Mouse (Mus musculus) heart, adult 18-20 months (tissue): Measurements from ENCODE around the gene Atcay. TPM values are rescaled to one million over a fixed set of nuclear protein-coding genes. Genes with fewer than 3 reads are reported as not detected.
"Not testable (repeated sequence)": the region's sequence is repeated elsewhere in the genome, so short reads cannot be mapped to it uniquely, and the experiment has no call there.

ENCODE experiments used
- DNase-seq, 2 experiments: peaks; one replicate each; pipeline ENCODE4 v3.0.0; 2021 to 2022; ENCODE audit warnings: mixed read lengths in 1 of 2
- total RNA-seq, 2 experiments: library from RNA; stranded (reverse); gene quantifications; 2 replicates each; pipeline ENCODE4 v1.2.3; 2021

Atcay gene
- total RNA-seq, 2 experiments from 2014 or later, result not detected

DNA sequence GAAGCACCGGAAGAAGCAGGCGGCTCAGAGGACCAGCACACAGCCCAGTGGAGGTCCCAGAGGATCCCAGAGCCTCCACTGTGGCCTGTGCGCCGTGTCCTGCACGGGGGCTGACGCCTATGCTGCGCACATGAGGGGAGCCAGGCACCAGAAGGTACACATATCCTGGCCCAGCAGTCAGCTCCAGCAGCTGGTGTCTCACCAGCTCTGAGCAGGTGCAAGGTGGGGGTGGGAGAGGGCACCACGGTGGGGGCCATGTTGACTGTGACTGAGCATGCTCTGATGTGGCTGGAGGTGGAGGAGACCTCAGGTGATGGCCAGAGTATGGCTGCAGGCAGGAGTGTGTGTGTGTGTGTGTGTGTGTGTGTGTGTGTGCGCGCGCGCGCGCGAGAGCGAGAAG, 11.4 kb upstream of the Atcay start:
- no peak for DNase-seq

DNA sequence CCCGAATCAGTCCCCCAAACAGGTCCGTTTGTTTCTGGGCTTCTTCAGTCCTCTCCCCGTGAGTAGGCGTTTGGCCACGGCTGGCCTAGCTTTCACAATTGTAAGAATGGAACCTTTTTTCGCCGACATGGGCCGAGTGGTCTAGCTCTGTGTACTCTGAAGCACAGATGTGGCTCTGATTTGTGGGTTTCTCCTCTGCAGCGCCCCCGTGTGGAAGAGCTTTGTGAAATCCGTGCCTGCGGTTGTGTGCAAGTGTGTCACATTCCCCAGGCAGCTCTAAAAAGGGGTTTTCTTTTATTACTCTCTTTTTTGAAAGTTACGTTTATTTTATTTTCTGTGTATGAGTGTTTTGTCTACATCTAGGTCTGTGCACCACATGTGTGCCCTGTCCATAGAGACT, 10.2 kb upstream of the Atcay start:
- DNase-seq, result peak in 1 of 2 experiments; percentile 55

DNA sequence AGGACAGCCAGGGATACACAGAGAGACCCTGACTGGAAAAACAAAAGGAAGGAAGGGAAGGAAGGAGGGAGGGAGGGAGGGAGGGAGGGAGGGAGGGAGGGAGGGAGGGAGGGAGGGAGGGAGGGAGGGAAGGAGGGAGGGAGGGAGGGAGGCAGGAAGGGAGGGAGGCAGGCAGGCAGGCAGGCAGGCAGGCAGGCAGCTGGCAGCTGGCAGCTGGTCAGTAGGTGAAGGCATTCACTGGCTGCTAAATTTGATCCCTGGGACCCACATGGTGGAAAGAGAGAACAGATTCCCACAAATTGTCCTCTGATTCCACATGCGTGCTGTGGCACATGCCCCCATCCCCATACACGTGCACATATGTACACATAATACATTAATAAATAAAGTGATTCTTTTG, 8.0 kb upstream of the Atcay start:
- no peak for DNase-seq

DNA sequence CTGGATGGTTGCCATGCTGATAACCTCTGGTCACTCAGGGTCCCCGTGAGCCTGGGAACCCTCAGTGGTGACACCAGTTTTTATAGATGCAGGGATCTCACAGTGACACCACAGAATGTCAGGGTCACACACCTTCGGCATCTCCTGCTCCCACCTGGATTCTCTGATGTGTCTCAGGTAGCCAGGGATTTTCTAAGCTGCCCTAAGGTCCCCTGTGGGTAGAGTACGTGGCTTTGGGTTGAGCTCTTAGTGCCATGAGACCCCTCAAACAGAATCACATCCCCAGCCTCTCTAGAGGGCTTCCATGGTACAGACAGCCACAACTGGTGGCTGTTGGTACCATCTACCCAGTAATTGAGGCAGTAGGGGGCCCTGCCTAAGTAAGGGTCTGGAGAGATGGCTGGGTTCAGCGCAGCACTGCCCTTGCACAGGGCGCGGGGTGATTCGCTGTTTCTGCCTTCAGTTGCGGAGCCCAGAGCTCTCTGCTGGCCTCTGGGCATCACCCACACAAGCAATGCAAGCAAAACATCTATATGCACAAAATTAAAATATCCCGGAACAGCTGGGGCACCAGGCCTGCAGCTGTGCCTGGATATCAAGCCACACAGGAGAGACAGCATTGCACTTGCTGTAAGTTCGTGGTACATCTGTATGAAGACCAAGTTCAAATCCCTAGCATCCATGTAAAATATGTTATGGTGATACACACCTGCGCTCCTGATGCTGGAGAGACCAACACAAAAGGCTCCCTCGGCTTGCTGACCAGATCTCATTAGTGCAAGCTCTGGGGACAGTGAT, 6.0 kb upstream of the Atcay start:
- DNase-seq, result no peak

DNA sequence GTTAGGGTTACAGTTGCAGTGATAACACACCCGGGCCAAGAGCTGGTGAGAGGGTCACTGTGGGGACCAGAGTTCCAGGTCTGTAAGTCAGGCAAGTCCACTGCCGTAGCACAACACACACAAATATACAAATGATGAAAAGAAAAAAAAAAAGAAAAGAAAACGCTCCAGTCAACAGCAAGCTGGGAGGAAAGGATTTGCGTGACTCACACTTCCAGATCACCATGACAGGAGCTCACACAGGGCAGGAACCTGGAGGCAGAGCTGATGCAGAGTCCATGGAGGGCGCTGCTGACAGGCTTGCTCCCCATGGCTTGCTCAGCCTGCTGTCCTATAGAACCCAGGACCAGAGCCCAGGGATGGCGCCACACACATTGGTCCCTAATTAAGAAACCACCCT, 3.6 kb upstream of the Atcay start:
- no peak for DNase-seq

DNA sequence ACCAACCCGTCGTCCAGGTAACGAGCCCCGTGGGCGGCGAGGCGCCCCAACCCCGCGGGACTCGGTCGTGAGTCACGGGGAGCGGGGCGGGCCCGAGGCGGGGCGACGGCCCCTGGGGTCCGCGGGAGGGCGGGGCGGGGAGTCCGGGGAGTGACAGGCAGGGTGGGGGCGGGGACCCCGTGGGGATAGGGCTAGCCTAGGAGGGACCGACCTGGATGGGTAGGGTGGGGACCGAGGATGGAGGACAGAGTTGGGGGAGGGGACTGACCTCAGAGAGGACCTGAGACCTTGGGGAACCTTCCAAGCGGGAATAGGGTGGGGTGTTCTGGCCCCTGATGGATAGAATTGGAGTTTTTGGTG, 2.6 kb upstream of the Atcay start:
- peak in 1 of 2 experiments; percentile 17 for DNase-seq

DNA sequence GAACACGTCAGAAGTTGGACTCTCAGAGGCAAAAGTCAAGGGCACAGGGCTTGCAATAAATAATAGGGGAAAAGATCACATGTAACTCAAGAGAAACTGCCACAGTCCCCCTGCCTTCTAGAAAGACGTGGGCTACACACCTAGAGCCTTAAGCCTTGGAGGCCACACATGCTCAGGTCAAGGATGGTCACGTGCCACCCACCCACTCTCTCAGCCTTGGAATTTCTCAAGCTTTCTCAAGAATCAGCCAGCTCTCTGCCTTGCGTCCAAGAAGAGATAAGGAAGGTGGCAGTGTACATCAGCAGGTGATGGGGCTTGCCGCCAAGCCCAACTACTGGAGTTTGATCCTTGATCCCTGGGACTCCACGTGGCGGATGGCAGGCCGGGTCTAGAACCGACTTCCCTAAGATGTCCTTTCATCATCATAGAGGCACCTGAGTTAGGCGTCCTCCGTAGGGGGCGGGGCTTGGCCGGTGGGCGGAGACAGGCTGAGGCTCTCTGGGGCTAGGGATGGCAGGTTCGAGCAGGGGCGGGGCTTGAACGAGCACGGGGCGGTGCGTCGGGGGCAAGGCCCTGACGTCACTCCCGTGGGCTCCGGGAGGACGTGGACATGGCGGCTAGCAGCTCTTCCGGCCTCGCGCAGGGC, 2.1 kb upstream of the Atcay start, which contains the start of gene Zfr2:
Gene Zfr2, plus strand, starts transcription at position 576 of the 646 bp plus-strand sequence.
- DNase-seq, result peak; percentile 84 to 86

DNA sequence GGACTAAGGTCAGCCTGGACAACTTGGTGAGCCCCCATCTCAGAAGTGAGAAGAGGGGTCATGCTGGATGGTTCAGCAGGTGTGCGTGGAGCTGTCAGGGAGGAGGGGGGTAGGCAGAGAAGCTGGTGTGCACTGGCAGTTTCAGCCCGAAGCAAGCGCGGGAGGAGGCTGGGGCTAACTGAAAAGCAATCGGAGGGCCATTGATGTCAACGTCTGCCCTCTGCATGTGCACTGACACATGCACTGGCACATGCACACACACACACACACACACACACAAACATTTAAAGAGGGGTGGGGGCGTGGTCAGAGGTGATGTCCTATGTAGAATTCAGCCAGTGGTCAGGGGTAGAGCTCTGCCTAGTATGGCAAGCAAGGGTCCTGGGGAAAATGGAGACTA, 803 bp upstream of the Atcay start:
- DNase-seq, result no peak

DNA sequence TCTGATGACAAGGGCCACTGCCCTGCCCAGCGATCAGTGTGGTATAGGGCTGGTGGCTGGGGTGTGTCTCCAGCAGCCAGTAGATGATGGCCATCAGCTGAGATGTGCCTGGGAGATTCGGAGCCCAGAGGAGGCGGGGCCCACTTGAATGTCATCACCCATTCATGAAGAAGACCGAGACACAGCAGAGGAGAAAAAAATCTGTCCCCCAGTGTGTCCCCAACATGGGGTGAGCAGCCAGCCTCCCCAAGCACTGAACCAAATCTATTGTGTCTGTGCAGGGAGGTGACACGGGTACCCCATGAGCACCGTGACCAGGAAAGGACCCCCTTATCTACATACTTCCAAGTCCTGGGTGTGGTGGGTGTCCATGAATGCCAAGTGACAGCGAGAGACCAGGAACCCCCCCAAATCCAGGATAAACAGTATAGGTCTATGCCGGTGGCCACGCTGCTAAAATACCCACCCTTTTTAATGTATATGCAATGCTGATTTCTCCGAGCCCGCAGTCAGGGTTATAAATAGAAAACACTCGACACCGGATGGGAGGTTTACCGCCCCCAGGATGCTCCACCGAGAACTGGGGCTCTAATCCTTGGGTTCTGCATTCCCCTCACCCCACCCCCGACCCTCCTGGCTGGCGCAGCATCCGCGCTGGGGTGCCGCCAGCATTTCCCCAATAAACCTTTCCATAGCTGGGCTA, 747 bp downstream of the Atcay start:
- DNase-seq, result no peak

DNA sequence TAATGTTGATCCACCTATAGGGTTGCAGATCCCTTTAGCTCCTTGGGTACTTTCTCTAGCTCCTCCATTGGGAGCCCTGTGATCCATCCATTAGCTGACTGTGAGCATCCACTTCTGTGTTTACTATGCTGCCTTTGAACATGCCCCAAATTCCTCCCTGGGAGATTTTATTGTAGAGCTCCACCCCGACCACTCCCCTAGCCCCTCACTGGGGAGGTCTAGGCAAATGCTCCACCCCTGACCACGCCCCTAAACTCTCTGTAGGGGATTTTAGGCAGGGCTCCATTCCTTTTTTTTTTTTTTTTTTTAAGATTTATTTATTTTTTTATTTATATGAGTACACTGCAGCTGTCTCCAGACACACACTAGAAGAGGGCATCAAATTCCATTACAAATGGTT, 6.9 kb downstream of the Atcay start:
- DNase-seq, result not testable (repeated sequence)

DNA sequence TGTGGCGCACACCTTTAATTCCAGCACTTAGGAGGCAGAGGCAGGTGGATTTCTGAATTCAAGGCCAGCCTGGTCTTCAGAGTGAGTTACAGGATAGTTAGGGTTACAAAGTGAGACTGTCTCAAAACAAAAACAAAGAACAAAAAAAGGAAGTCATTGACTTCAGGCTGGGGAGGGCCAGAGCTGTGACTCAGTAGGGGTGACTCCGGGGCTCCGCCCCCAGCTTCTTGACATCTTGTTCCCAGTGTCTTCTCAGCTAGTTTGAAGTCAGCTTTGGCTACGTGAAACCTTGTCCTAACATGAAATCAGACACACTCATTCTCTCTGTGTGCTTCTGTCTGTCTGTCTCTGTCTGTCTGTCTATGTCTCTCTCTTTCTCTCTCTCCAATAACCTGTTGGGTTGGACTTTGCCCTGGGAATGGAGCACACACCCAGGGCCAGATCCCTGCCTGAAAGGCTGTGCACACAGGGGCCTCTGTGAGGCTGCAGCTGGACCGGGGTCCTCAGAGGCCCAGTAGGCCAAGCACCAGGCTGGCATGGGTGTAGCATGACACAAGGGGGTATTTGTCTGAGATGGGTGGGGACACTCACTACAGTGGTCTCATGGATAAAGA, 9.1 kb downstream of the Atcay start:
- DNase-seq, result no peak

DNA sequence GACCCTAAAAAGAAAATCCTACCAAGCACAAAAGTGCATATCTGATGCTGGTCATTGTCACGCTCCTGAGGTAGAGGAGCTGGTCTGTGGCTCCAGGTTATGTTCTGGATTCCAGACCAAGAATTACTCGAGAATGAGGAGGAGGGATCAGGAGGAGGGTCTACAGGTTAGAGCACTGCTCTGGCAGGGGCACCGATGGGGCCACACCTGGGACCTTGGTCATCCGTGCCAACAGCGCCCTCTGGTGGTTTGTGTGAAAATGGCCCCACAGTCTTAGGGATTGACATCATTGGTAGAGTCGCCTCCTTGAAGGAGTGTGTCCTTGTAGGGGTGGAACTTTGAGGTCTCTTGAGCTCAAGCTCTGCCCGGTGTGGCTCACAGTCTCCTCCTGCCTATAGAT, 12.7 kb downstream of the Atcay start:
- DNase-seq, result peak; percentile 61 to 87

DNA sequence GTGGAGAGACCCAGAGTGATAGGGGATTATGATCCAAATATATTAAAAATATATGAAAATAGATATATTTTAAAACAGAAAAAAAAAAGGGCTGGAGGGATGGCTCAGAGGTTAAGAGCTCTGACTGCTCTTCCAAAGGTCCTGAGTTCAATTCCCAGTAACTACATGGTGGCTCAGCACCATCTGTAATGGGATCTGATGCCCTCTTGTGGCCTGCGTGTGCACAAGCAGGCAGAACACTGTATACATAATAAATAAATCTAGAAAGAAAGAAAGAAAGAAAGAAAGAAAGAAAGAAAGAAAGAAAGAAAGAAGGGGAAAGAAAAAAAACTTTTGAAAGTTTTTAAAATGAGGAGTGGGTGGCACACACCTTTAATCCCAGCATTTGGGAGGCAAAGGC, 13.4 kb downstream of the Atcay start:
- peak in 1 of 2 experiments; percentile 57 for DNase-seq

DNA sequence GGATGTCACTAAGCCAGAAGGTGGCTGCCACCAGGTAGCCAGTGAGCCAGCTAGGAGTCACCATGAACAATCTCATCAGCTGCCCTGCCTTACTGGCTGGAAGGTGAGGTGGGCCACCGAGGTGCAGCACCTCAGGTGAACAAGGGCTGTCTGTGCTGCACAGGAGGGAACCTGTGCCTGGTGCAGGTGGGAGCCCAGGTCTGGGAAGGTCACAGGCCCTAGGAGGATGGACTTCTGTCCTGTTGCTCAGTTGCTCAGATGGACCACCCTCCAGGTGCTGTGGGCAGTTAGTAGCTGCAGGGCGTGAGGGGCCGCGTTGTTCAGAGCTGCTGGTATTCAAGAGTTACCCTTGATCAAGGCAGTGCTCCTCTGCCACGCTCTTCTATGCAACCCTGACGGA, 13.8 kb downstream of the Atcay start:
- no peak for DNase-seq

DNA sequence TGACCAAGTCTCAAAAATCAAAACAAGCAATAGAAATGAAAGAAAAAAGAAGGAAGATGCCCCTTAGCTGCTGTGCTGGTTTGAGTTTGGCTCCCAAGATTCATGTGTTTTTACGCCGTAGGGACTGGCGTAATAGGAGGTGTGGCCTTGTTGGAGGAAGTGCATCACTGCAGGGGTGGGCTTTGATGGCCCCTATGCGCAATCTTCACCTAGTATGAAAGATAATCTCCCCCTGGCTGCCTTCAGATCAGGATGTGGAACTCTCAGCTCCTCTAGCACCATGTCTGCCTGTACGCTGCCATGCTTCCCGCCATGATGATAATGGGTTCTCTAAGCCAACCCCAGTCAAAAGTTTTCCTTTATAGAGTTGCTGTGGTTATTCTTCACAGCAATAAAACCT, 14.4 kb downstream of the Atcay start:
- DNase-seq, result no peak

DNA sequence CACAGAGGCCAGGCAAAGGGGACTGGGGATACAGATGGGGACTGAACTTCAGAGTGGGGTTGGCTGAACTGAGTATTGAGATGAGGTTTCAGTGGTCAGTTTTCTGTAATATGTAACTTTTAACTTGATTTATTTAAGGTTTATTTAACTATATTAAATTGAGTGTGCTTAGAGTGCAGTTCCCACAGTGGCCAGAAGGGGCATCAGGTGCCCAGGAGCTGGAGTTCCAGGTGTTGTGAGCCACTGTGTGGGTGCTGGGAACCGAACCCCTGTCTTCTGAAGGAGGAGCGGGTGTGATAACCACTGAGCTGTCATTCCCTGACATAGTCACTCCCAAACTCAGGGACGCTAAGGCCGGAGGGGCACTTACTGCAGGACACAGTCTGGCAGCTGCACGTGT, 20.5 kb downstream of the Atcay start:
- DNase-seq, result no peak

DNA sequence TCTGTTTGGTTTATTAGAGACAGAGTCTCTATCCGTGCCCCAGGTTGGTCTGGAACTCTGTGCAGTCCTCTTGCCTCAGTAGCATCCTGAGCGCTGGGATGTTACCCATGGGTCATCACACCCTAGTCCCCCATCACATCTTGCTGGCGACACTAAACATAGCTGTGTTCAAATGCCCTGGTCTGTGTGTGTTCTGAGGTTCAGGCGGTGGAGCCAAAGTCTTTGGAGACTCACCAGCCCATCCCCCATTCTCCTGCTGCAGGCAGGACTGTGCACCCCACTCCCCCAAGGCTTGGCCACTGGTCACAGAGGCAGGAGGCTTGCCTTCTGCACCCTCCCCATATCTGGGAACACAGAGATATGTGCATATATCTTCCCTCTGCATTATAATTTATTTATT, 26.5 kb downstream of the Atcay start:
- DNase-seq, result no peak

DNA sequence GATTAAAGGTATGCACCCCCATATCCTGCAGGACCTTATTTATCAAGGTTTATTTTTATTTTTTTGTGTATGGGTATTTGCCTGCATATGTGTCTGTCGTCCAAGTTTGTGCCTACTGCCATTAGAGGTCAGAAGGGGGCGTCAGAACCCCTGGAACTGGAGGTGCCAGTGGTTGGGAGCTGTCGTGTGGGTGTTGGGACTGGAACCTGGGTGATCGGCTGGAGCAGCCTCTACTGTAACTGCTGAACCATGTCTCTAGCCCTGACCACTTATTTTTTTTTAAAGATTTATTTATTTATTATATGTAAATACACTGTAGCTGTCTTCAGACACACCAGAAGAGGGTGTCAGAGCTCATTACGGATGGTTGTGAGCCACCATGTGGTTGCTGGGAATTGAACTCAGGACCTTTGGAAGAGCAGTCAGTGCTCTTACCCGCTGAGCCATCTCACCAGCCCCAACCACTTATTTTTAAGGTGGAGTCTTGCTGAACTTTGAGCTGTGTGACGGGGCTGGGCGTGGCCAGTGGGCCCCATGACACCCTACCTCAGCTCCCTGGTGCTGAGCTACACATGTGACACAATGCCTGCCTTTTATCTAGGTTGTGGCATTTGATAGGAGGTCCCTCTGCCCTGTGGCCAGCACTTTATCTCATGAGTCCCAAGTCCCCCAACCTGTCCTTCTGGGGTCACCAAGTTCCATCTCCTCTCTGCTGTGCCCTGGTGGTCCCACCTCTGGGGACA, 27.5 kb downstream of the Atcay start:
- DNase-seq, result peak in 1 of 2 experiments; percentile 43

DNA sequence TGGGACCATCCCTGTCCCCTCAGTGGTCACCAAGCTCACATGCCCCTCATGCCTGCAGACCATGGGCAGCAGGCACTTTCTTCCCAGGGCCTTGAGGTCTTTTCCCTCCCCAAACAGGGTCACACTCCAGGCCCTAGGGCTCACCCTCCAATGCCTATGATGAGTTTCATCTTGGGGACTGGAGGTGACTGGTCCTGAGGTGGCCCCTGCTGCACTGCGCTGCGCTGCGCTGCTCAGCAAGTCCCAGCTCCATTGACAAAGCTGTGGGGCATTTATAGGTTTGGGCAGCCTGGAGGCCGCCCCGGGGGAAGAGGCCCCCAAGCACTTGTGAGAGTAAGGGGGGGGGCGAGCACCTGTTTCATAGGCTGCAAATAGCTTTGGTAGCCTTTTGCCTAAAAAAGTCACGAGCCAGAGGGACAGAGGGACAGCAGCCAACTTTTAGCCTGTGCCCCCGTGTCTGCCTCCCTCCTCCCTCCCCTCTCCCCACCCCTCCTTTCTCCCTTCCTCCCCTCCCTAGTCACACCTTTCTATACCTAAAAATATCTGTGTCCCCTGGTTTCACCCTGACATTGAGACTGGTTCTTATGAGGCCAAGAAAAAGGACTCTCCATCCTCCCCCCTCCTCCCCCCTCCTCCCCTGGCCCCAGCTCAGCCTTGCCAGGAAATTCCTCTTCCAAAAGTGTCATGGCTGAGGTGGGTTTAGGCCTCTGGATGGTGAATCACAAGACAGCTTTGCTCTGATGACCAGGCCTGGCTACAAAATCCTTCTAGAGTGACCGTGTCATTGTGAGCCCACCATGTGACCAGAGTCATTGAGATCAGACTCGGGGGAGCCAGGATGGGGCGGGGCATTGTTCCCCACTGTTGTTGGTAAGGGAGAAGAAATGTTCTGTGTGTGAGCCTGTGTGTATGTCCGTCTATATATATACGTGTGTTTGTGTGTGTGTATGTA, 28.6 kb downstream of the Atcay start, which contains the start of gene Nmrk2:
Gene Nmrk2, minus strand, starts transcription at position 245 of the 952 bp plus-strand sequence.
- DNase-seq, result peak; percentile 72 to 74

DNA sequence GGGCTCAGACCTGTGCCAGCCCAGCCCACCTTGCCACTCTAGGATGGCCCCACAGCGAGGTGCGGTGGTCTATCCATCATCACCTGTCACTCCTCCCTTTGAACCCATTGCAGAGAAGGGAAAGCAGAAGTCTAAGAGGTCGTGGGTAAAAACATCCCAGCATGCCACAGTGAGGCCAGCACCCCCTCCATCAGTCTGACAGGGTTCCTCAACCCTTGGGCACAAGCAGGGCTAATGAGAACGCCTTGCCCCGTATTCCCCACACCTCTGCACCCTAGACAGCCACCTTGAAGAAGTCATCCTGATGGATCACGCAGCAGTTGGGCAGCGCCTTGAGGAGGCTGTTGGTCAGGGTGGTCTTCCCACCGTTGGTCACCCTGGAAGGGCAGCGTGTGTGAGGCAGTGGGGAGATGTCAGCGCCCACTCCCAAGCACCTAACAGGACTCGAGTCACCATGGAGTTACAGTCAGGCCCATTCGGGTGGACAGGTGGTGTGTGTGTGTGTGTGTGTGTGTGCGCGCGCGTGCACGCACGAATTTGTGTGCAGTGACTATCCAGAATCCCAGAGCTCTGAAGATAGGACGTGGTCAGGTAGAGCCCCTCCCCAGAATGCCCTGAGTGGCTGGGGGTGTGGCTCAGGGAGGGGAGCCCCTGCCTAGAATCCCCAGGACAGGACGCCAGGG, 29.9 kb downstream of the Atcay start:
- DNase-seq, result peak in 1 of 2 experiments; percentile 25
